Mouse (Mus musculus): Measurements from ENCODE around the gene Zfp346. TPM values are rescaled to one million over a fixed set of nuclear protein-coding genes. Genes with fewer than 3 reads are reported as not detected.

Gene Zfp346
- total RNA-seq, 2 experiments from 2014 or later, result 13.4 to 13.8 TPM

Other genes starting within 250 kb of the Zfp346 start
- 0.59 and 0.64 TPM in 2 replicates for gene Unc5a, start 155.9 kb upstream of the Zfp346 start, total RNA-seq (2015)
- gene Unc5a, start 155.9 kb upstream of the Zfp346 start, total RNA-seq (2017), result 0.04 and 0.51 TPM in 2 replicates
- gene Hk3, start 83.9 kb upstream of the Zfp346 start, total RNA-seq (2015), result 83.9 and 84.9 TPM in 2 replicates
- gene Hk3, start 83.9 kb upstream of the Zfp346 start, total RNA-seq (2017), result 179 and 185 TPM in 2 replicates
- gene Uimc1, start 5.0 kb upstream of the Zfp346 start, total RNA-seq (2015), result 38.0 and 49.0 TPM in 2 replicates
- gene Uimc1, start 5.0 kb upstream of the Zfp346 start, total RNA-seq (2017), result 63.0 and 67.2 TPM in 2 replicates
- not detected in 2 replicates for gene Gm17617, start 28.2 kb downstream of the Zfp346 start, total RNA-seq (2015)
- not detected in 2 replicates for gene Gm17617, start 28.2 kb downstream of the Zfp346 start, total RNA-seq (2017)
- gene Fgfr4, start 47.3 kb downstream of the Zfp346 start, total RNA-seq (2015), result not detected in 2 replicates
- not detected in 2 replicates for gene Fgfr4, start 47.3 kb downstream of the Zfp346 start, total RNA-seq (2017)
- gene Nsd1, start 104.5 kb downstream of the Zfp346 start, total RNA-seq (2015), result 90.4 and 94.9 TPM in 2 replicates
- gene Nsd1, start 104.5 kb downstream of the Zfp346 start, total RNA-seq (2017), result 74.5 and 89.7 TPM in 2 replicates
- gene Prelid1, start 215.2 kb downstream of the Zfp346 start, total RNA-seq (2015), result 350 and 360 TPM in 2 replicates
- 108 and 125 TPM in 2 replicates for gene Prelid1, start 215.2 kb downstream of the Zfp346 start, total RNA-seq (2017)
- gene Rab24, start 216.6 kb downstream of the Zfp346 start, total RNA-seq (2015), result 128 and 152 TPM in 2 replicates
- gene Rab24, start 216.6 kb downstream of the Zfp346 start, total RNA-seq (2017), result 25.9 and 34.6 TPM in 2 replicates
- gene Mxd3, start 224.5 kb downstream of the Zfp346 start, total RNA-seq (2015), result 4.7 and 6.9 TPM in 2 replicates
- 4.7 and 16.3 TPM in 2 replicates for gene Mxd3, start 224.5 kb downstream of the Zfp346 start, total RNA-seq (2017)

Measured in megakaryocyte progenitor cell, adult 5-6 weeks (primary cell).